Mouse (Mus musculus) layer of hippocampus, postnatal 36 days (tissue): ENCODE results near the gene Ctu1. TPM values are rescaled to one million over a fixed set of nuclear protein-coding genes. Genes with fewer than 3 reads are reported as not detected.
"Not testable (repeated sequence)": the region's sequence is repeated elsewhere in the genome, so short reads cannot be mapped to it uniquely, and the experiment has no call there.

ENCODE experiments used
- DNase-seq, 2 experiments: peaks; one replicate each; pipeline ENCODE4 v3.0.0; 2022
- total RNA-seq, 2 experiments: library from RNA; stranded (reverse); gene quantifications; 2 replicates each; pipeline ENCODE4 v1.2.3; 2021

Gene Ctu1
- total RNA-seq, 2 experiments from 2014 or later = 11.7 to 11.8 TPM

GRCm38 (mm10) chr7:43680960-43681359 lies 9.1 kb downstream of the Ctu1 start:
- peak; percentile 58 to 65 for DNase-seq

- DNase-seq = not testable (repeated sequence)
Observed at GRCm38 (mm10) chr7:43682511-43682910, 10.7 kb downstream of the Ctu1 start.

- no peak for DNase-seq
Observed at GRCm38 (mm10) chr7:43685088-43685487, 13.3 kb downstream of the Ctu1 start.

- no peak for DNase-seq
Observed at GRCm38 (mm10) chr7:43690118-43690517, 18.3 kb downstream of the Ctu1 start, which contains the start of gene Klk14. TSS of gene Klk14 (plus strand) at chr7:43690418.

GRCm38 (mm10) chr7:43710031-43710430 lies 38.2 kb downstream of the Ctu1 start:
- DNase-seq = no peak

- no peak for DNase-seq
Observed at GRCm38 (mm10) chr7:43712267-43712666, 40.5 kb downstream of the Ctu1 start, which contains the start of gene Klk13. TSS of gene Klk13 (plus strand) at chr7:43712567.

GRCm38 (mm10) chr7:43712917-43713316 lies 41.1 kb downstream of the Ctu1 start:
- no peak for DNase-seq

- no peak for DNase-seq
Observed at GRCm38 (mm10) chr7:43713741-43714351, 42.0 kb downstream of the Ctu1 start.

Other genes with a start within 250 kb of the Ctu1 start
- not detected for gene Lim2, start 244.3 kb upstream of the Ctu1 start, total RNA-seq
- gene Nkg7, start 234.9 kb upstream of the Ctu1 start, total RNA-seq = not detected
- not detected for gene Cldnd2, start 231.2 kb upstream of the Ctu1 start, total RNA-seq
- gene Etfb, start 227.9 kb upstream of the Ctu1 start, total RNA-seq = 10 to 100 TPM; 68.4 to 74.4 TPM
- gene Gm45233, start 227.9 kb upstream of the Ctu1 start, total RNA-seq = under 1 TPM; 0.80 to 0.86 TPM
- 1 to 10 TPM; 2.3 to 3.0 TPM for gene Vsig10l, start 208.9 kb upstream of the Ctu1 start, total RNA-seq
- 10 to 100 TPM; 22.7 to 23.6 TPM for gene Iglon5, start 181.9 kb upstream of the Ctu1 start, total RNA-seq
- not detected for gene 4931406B18Rik, start 166.1 kb upstream of the Ctu1 start, total RNA-seq
- gene Cd33, start 127.6 kb upstream of the Ctu1 start, total RNA-seq = 1 to 10 TPM; 4.2 TPM
- 1 to 10 TPM; 5.5 to 6.6 TPM for gene Zfp658, start 109.8 kb upstream of the Ctu1 start, total RNA-seq
- gene Zfp719, start 92.4 kb upstream of the Ctu1 start, total RNA-seq = 10 to 100 TPM; 22.0 to 22.1 TPM
- under 1 TPM; 0.15 to 0.20 TPM for gene Zfp819, start 64.8 kb upstream of the Ctu1 start, total RNA-seq
- under 1 TPM in 1 of 2 experiments, not detected in 1; 0.25 TPM for gene Ceacam18, start 37.3 kb upstream of the Ctu1 start, total RNA-seq
- 1 to 10 TPM in 1 of 2 experiments, under 1 TPM in 1; 0.83 to 1.4 TPM for gene Siglece, start 11.9 kb upstream of the Ctu1 start, total RNA-seq
- not detected for gene Klk14, start 18.4 kb downstream of the Ctu1 start, total RNA-seq
- not detected for gene Klk13, start 40.6 kb downstream of the Ctu1 start, total RNA-seq
- not detected for gene Klk12, start 96.9 kb downstream of the Ctu1 start, total RNA-seq
- gene Klk11, start 102.6 kb downstream of the Ctu1 start, total RNA-seq = not detected
- gene Klk10, start 109.0 kb downstream of the Ctu1 start, total RNA-seq = under 1 TPM; 0.83 to 1.00 TPM
- gene Klk9, start 119.9 kb downstream of the Ctu1 start, total RNA-seq = not detected
- gene Klk8, start 125.6 kb downstream of the Ctu1 start, total RNA-seq = 10 to 100 TPM; 25.4 to 31.7 TPM
- gene Klk7, start 139.3 kb downstream of the Ctu1 start, total RNA-seq = under 1 TPM; 0.38 to 0.47 TPM
- gene Klk6, start 152.5 kb downstream of the Ctu1 start, total RNA-seq = under 1 TPM in 1 of 2 experiments, not detected in 1; 0.87 TPM
- gene Klk5, start 170.0 kb downstream of the Ctu1 start, total RNA-seq = not detected
- not detected for gene Klk4, start 209.1 kb downstream of the Ctu1 start, total RNA-seq